In the genomic region with DNA sequence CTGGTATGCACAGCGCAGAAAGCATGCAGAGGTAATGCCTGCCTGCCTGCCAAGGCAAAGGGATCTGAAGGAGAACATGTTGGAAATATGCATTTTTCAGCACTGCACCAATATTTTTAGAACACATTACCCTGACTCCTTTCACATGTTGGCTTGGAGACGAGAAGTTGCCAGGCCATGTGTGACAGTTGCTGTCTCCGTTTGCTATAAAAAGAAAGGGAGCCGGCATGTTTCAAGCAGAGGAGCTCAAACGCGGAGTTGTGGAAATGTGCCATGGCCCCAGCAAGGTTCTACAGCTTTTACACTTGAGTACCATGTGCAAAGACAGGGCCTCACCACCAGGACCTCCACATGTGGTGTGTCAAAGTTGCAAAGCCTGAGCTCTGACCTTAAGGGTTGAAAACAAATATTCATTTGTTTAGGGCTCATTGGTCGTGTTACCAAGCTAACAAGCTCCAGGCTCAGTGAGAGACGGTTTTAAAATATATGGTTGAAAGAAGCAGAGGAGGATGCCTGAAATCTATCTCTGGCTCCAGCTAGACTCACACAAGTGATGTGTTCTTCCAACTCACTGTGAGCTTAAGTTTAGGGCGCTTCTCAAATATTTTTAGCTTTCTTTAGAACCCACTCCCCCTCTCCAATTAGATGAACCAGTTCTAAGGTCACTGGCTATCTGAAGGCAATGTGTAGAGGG, we compare ENCODE assay signal across 16 mouse cellular contexts.
DNase-seq lines count a peak whose midpoint lies in the region; ATAC-seq lines count a peak whose summit lies in the region.
"Had no signal": no experiment of that assay in that cellular context is flagged by ENCODE, and none has a peak within 500 bp of the region (broad histone marks: within the 10 kb centered on the region; RNA-seq: fewer than 3 reads in every experiment).

No protein-coding gene starts in this region.

- H3K4me2 ChIP-seq in hindbrain, embryonic 14.5 days (replicated peaks) = no peak overlapping the region
- H3K4me2 ChIP-seq: embryonic facial prominence, embryonic 12.5 days; heart, embryonic 11.5 days; hindbrain, embryonic 12.5 days had no signal

- no peak for ATAC-seq in hindbrain, embryonic 14.5 days (ENCODE audit: low FRiP score)

- peaks cover 5% of the 10 kb centered on the region for H3K4me1 ChIP-seq in heart, embryonic 10.5 days
- H3K4me1 ChIP-seq in hindbrain, embryonic 14.5 days (replicated peaks; ENCODE audit: control insufficient read depth, insufficient read depth, low read length) = peaks cover 23% of the 10 kb centered on the region
- H3K4me1 ChIP-seq: embryonic facial prominence, embryonic 12.5 days had no signal

- intact Hi-C loops in left cerebral cortex, postnatal 4 days (cut with DNase I) = loop anchor here (10.0 kb wide), 1 partner anchor 176 kb away; the partner anchor contains the start of gene Ncam1

- no peak overlapping the region for H3K27ac ChIP-seq in heart, embryonic 10.5 days
- H3K27ac ChIP-seq in hindbrain, embryonic 14.5 days = no peak overlapping the region
- H3K27ac ChIP-seq: embryonic facial prominence, embryonic 12.5 days; hindbrain, embryonic 12.5 days; liver, embryonic 14.5 days; macrophage had no signal

- no peaks in the 10 kb centered on the region for H3K27me3 ChIP-seq in heart, embryonic 10.5 days (ENCODE audit: insufficient read depth, poor library complexity, severe bottlenecking)
- H3K27me3 ChIP-seq in hindbrain, embryonic 14.5 days (ENCODE audit: control insufficient read depth, insufficient read depth, low read length) = no peaks in the 10 kb centered on the region
- H3K27me3 ChIP-seq: embryonic facial prominence, embryonic 12.5 days; hindbrain, embryonic 12.5 days had no signal

- 84% methylated on average over 9 of the region's 9 CpGs for WGBS in heart, embryonic 10.5 days
- WGBS in hindbrain, embryonic 14.5 days = 84% methylated on average over 9 of the region's 9 CpGs

- DNase-seq in cerebellum, postnatal 10 days = peak; percentile 51 to 62
- DNase-seq in cerebellum, postnatal 4 days (ENCODE audit: low spot score in 2 of 2) = no peak
- DNase-seq in left cerebral cortex, adult 11 months (ENCODE audit: low spot score) = peak; percentile 57
- no peak for DNase-seq in left cerebral cortex, postnatal 4 days
- DNase-seq in left cerebral cortex, adult 18-20 months (ENCODE audit: low spot score in 2 of 2) = peak; percentile 36 to 57
- peak; percentile 41 to 56 for DNase-seq in right cerebral cortex, postnatal 36 days (ENCODE audit: low spot score in 2 of 2)
- no peak for DNase-seq in heart, embryonic 10.5 days (ENCODE audit: low spot score)
- no peak for DNase-seq in hindbrain, embryonic 14.5 days (ENCODE audit: low spot score)
- DNase-seq: kidney, adult 2 months; thymus, adult 2 months had no signal

- H3K36me3 ChIP-seq in heart, embryonic 10.5 days = no peaks in the 10 kb centered on the region
- 0 out of 2 replicates have a peak, but pooled peaks cover 7% of the 10 kb centered on the region for H3K36me3 ChIP-seq in hindbrain, embryonic 14.5 days (replicated peaks; ENCODE audit: control insufficient read depth, insufficient read depth)
- H3K36me3 ChIP-seq: embryonic facial prominence, embryonic 12.5 days; G1E had no signal

- no peak overlapping the region for H3K9ac ChIP-seq in hindbrain, embryonic 14.5 days
- H3K9ac ChIP-seq: embryonic facial prominence, embryonic 12.5 days; hindbrain, embryonic 12.5 days; liver, embryonic 14.5 days had no signal

- no peak overlapping the region for H3K4me3 ChIP-seq in heart, embryonic 10.5 days
- no peak overlapping the region for H3K4me3 ChIP-seq in hindbrain, embryonic 14.5 days (replicated peaks; ENCODE audit: low read length)
- H3K4me3 ChIP-seq: embryonic facial prominence, embryonic 12.5 days; hindbrain, embryonic 12.5 days had no signal

- no peaks in the 10 kb centered on the region for H3K9me3 ChIP-seq in heart, embryonic 10.5 days
- no peaks in the 10 kb centered on the region for H3K9me3 ChIP-seq in hindbrain, embryonic 14.5 days (ENCODE audit: control insufficient read depth, low read length)
- H3K9me3 ChIP-seq: embryonic facial prominence, embryonic 12.5 days; hindbrain, embryonic 12.5 days had no signal

Comparison
In these comparisons a context has a peak if more than half of its experiments do, and no peak if none do; other contexts are left out.
1. DNase-seq: peak in cerebellum, postnatal 10 days (2 of 2), left cerebral cortex, adult 11 months (single experiment), left cerebral cortex, adult 18-20 months (2 of 2) and right cerebral cortex, postnatal 36 days (2 of 2); none in cerebellum, postnatal 4 days (0 of 2), left cerebral cortex, postnatal 4 days (single experiment), heart, embryonic 10.5 days (single experiment) and hindbrain, embryonic 14.5 days (single experiment).